Mouse (Mus musculus) midbrain, postnatal 0 days (tissue): ENCODE data around the gene Cdc37l1. TPM values are rescaled to one million over a fixed set of nuclear protein-coding genes. Genes with fewer than 3 reads are reported as not detected.

Experiments used
- ATAC-seq: fragments of 200-750 bp; cut with Nextera tagmentation; 2 replicates; pipeline ENCODE4 v1.8.0; 2017; ENCODE audit warnings: moderate number of reproducible peaks, mild to moderate bottlenecking, moderate TSS enrichment, moderate library complexity; ENCODE audit not compliant: low FRiP score
- DNase-seq: peaks from one replicate; pipeline ENCODE4 v3.0.0-alpha.2; 2015; ENCODE audit warnings: low spot score
- H3K27ac ChIP-seq: fragments of 300-500 bp; sonication (generic); 2 replicates; pipeline ENCODE4 v1.5.1; 2014; ENCODE audit warnings: low read depth, mild to moderate bottlenecking, low read length, mixed read lengths
- H3K27me3 ChIP-seq: fragments of 300-500 bp; sonication (generic); 2 replicates; pipeline ENCODE4 v1.6.1; 2014; ENCODE audit warnings: low read length, control low read depth, mixed read lengths; ENCODE audit not compliant: insufficient read depth
- H3K36me3 ChIP-seq: fragments of 300-500 bp; sonication (generic); 2 replicates; pipeline ENCODE4 v1.6.1; 2014; ENCODE audit warnings: low read length, control low read depth, mixed read lengths; ENCODE audit not compliant: insufficient read depth
- H3K4me1 ChIP-seq: fragments of 300-500 bp; sonication (generic); 2 replicates; pipeline ENCODE4 v1.6.1; 2014; ENCODE audit warnings: mild to moderate bottlenecking, control low read depth, antibody characterized with exemption, low read length, mixed read lengths; ENCODE audit not compliant: insufficient read depth
- H3K4me2 ChIP-seq: fragments of 300-500 bp; sonication (generic); 2 replicates; pipeline ENCODE4 v1.6.1; 2014; ENCODE audit warnings: low read depth, mild to moderate bottlenecking, low read length, mixed read lengths; ENCODE audit not compliant: poor library complexity, severe bottlenecking
- H3K4me3 ChIP-seq: fragments of 300-500 bp; sonication (generic); 2 replicates; pipeline ENCODE4 v1.5.1; 2014; ENCODE audit warnings: low read depth, mild to moderate bottlenecking, low read length, moderate library complexity
- H3K9ac ChIP-seq: fragments of 300-500 bp; sonication (generic); replicated peaks from 2 replicates; pipeline ENCODE4 v1.6.1; 2014; ENCODE audit warnings: mild to moderate bottlenecking, low read length, moderate library complexity, mixed read lengths; ENCODE audit not compliant: poor library complexity, severe bottlenecking
- H3K9me3 ChIP-seq: fragments of 300-500 bp; sonication (generic); 2 replicates; pipeline ENCODE4 v1.6.1; 2016; ENCODE audit warnings: low read length, control low read depth
- CTCF ChIP-seq: IDR thresholded peaks from 2 replicates; pipeline ENCODE4 v1.5.1; 2016; ENCODE audit warnings: antibody characterized with exemption, mild to moderate bottlenecking
- WGBS: fragments of 180-500 bp; shearing (Covaris S2); extraction: QIAGEN DNeasy Blood & Tissue Kit; methylation state at CpG from one replicate; pipeline ENCODE4 v1.1.7; 2014; 5-methylcytosine and 5-hydroxymethylcytosine counted together
- polyA plus RNA-seq: library from polyadenylated mRNA; unstranded; fragments of >200 nt; fragmentation: Nextera tagmentation; extraction: Ambion mirVana; gene quantifications from 2 replicates; pipeline ENCODE4 v1.2.1, GENCODE M21; 2015
- total RNA-seq: library from RNA; depleted of rRNA; stranded (reverse); fragments of >200 nt; gene quantifications from 2 replicates; pipeline ENCODE4 v1.2.3, GENCODE M21; 2014

The Cdc37l1 gene
- total and polyA plus RNA-seq, 2 experiments from 2014 or later: 34.2 to 52.2 TPM

DNA sequence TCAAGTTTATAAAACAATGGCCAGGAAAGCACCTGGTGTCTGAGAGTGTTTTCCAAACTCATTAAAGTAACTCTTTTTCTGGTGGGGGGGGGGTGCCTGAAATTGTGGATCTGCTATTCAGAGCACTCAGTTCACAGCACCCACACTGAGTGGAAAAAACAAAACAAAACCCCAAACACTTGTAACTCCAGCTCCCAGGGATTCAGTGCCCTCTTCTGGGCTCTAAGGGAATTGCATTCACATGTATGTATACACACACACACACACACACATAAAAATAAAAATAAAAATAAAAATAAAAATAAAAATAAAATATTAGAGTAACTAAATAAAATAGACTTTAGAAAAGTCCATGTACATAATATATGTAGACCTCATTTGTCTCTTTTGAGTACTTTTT is 49.2 kb downstream of the Cdc37l1 start:
- Histone ChIP-seq H3K4me3 (no peak overlapping the region), H3K4me1 (no peaks in the 10 kb centered on the region; the same call in 1 of the 2 replicates), H3K36me3 (0 out of 2 replicates have a peak, but pooled peaks cover 2% of the 10 kb centered on the region), H3K4me2 (no peak overlapping the region), H3K27me3 (no peaks in the 10 kb centered on the region), H3K9me3 (no peaks in the 10 kb centered on the region), H3K9ac (no peak overlapping the region), H3K27ac (no peak overlapping the region)
- TF ChIP-seq CTCF: peak; percentile 22; the same call in 1 of the 2 replicates
- DNase-seq: no peak
- ATAC-seq: no peak

DNA sequence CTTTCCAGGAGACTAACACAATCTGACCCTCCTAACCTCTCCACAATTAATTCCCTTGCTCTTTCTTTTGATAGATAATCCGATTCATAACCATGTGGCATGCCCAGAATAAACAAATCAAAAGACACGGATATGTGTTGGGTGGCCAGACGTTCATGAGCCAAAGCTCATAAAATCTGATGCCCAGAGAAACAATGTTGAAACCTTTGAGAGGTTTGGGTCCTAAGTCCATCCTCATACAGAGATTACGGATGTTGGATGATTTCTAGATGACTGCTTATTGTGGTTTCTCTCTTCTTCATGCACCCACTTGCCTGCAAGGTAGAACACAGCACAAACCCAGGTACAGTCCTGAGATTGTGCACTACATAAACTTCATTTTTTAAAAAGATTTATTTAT is 50.1 kb downstream of the Cdc37l1 start:
- no peak overlapping the region for H3K9ac ChIP-seq
- no peak overlapping the region for H3K27ac ChIP-seq
- H3K4me3 ChIP-seq: no peak overlapping the region
- no peaks in the 10 kb centered on the region for H3K9me3 ChIP-seq
- H3K4me1 ChIP-seq: no peaks in the 10 kb centered on the region; the same call in 1 of the 2 replicates
- no peak for TF ChIP-seq CTCF
- H3K4me2 ChIP-seq: no peak overlapping the region
- WGBS: 92% methylated on average over 4 of the region's 4 CpGs
- DNase-seq (no peak), ATAC-seq (no peak)
- no peaks in the 10 kb centered on the region for H3K36me3 ChIP-seq
- H3K27me3 ChIP-seq: no peaks in the 10 kb centered on the region

DNA sequence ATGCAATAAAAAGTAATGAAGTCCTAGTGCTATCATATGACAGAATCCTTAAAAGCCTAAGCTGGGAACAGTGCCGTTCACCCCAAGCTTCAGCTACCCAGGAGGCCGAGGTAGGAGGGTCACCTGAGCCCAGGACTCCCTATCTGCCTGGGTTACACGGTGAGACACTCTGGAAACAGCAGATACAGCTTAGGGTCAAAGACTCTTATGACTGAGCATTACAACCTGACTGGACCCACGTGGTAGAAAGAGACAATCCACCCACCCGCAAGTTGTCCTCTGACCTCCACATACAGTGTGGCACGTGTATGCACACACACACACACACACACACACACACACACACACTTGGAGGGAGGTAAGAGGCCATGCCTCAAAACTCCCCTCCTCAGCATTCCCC is 52.0 kb downstream of the Cdc37l1 start:
- no peaks in the 10 kb centered on the region for H3K9me3 ChIP-seq
- no peak overlapping the region for H3K4me2 ChIP-seq
- no peaks in the 10 kb centered on the region for H3K36me3 ChIP-seq
- no peak overlapping the region for H3K4me3 ChIP-seq
- H3K27ac ChIP-seq: no peak overlapping the region
- no peaks in the 10 kb centered on the region; the same call in 1 of the 2 replicates for H3K4me1 ChIP-seq
- 89% methylated on average over 6 of the region's 6 CpGs for WGBS
- ATAC-seq: no peak
- no peak for TF ChIP-seq CTCF
- no peak for DNase-seq
- no peak overlapping the region for H3K9ac ChIP-seq
- H3K27me3 ChIP-seq: no peaks in the 10 kb centered on the region

DNA sequence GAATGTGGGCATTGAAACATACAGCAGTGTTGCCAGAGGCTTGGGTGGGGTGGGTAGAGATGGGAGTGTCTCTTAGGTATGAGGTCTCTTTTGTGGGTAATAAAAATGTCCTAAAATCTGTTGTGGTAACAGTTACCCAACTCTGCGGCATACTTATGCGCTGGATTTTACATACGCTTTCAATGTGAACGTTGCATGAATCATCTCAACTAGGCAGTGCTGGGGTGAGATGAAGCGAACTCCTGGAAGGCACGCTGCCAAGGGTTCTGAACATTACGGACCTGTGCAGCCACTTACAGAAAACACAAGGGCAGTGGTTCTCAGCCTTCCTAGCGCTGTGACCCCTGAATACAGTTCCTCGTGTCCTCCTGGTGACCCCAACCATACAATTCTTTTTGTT is 52.5 kb downstream of the Cdc37l1 start:
- WGBS: 91% methylated on average over 9 of the region's 9 CpGs
- Histone ChIP-seq H3K27ac (no peak overlapping the region), H3K4me1 (no peaks in the 10 kb centered on the region; the same call in 1 of the 2 replicates), H3K4me2 (no peak overlapping the region), H3K36me3 (no peaks in the 10 kb centered on the region), H3K9me3 (no peaks in the 10 kb centered on the region), H3K4me3 (no peak overlapping the region), H3K9ac (no peak overlapping the region), H3K27me3 (no peaks in the 10 kb centered on the region)
- DNase-seq: no peak
- ATAC-seq: no peak
- no peak for TF ChIP-seq CTCF

DNA sequence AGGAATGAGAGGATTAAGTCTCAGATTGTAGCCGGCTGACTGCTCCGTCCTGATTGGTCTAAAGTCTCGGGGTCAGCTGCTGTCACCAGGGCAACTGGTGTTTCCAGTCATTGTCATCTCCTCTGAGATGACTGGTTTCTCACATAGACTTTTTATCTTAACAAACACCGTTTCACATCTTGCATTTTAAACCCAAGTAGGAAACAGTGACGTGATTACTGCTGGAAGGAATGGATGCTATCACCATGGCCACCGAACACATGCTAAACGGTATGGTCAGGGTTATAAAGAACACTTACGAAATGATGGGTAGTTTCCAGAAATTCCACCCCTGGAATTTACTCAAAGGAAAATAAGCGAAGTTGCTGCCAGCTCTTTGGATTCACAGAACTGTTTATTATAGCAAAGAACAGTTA is 54.2 kb downstream of the Cdc37l1 start:
- Histone ChIP-seq H3K9me3 (no peaks in the 10 kb centered on the region), H3K4me2 (peak overlapping the region; percentile 32), H3K27ac (no peak overlapping the region), H3K36me3 (no peaks in the 10 kb centered on the region), H3K27me3 (no peaks in the 10 kb centered on the region), H3K4me1 (no peaks in the 10 kb centered on the region; the same call in 1 of the 2 replicates), H3K9ac (no peak overlapping the region), H3K4me3 (no peak overlapping the region)
- no peak for TF ChIP-seq CTCF
- 11% methylated on average over 9 of the region's 9 CpGs for WGBS
- ATAC-seq (no peak), DNase-seq (no peak)

DNA sequence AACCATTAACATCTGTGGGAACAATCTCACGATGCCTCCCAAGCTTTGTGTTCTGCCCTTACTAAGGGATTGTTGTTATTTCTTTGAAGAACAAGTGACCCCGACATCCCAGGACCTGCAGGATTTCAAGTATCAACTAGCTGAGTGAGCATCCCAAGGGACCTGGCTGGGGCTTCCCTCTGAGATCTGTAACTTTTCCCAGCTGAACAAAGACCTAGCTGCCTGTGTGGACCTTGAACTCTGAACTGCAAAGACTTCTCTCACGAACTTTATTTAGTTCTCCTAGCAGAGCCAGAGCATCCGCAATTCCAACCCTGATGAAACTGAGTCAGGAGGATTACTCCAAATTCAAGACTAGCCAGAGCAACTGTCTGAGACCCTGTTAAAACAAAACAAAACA is 55.2 kb downstream of the Cdc37l1 start:
- ATAC-seq (no peak), DNase-seq (no peak)
- Histone ChIP-seq H3K36me3 (no peaks in the 10 kb centered on the region), H3K4me2 (no peak overlapping the region), H3K4me3 (no peak overlapping the region), H3K27ac (no peak overlapping the region), H3K27me3 (no peaks in the 10 kb centered on the region), H3K9ac (no peak overlapping the region), H3K9me3 (no peaks in the 10 kb centered on the region), H3K4me1 (no peaks in the 10 kb centered on the region; the same call in 1 of the 2 replicates)
- WGBS: 43% methylated on average over 4 of the region's 4 CpGs
- no peak for TF ChIP-seq CTCF
